Mouse (Mus musculus): ENCODE measurements at regions not wholly inside any gene's neighbourhood (a gene's known extent, or its start where the extent isn't known, plus 50 kb on each side); places are given as distances from the start of the nearest gene placed in this dataset.

DNA sequence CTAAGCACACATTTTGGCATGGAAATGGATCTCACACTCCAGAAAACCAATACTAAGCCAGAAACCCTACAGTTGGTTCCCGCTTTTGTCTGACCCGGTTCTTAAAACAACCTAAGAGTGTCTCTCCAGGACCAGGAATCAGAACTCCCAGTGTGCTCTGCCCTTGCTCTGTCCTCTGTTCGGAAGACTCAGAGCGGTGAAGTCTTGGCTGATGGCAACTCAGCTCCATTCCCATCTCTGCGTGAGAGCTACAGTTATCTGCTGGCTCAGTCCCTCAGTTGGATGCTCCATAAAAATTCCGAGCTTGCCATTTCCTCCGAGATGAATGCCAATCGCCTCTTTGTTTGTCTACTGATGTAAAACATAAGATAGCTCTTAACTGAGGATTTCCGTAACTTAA lies 107.6 kb upstream of the Cops8 start:
- peak in 1 of 2 experiments; percentile 29 for DNase-seq
- 62% methylated on average over 9 of the region's 9 CpGs for WGBS
- Histone ChIP-seq H3K36me3 (ENCODE audit: control insufficient read depth, insufficient read depth, low read length) (no peaks in the 10 kb centered on the region), H3K27me3 (ENCODE audit: control insufficient read depth, insufficient read depth, low read length) (no peaks in the 10 kb centered on the region), H3K9ac (ENCODE audit: low read depth, low read length) (no peak overlapping the region), H3K4me3 (no peak overlapping the region), H3K4me1 (ENCODE audit: control insufficient read depth, insufficient read depth, low read length) (peaks cover 27% of the 10 kb centered on the region), H3K79me2 (replicated peaks; ENCODE audit: control insufficient read depth, insufficient read depth, low read length) (no peaks in the 10 kb centered on the region), H3K27ac (peak overlapping the region; percentile 75)
- TF ChIP-seq EP300 (IDR thresholded peaks at IDR 0.05; ENCODE audit: insufficient read depth, low read depth, low read length) (no peak), CTCF (IDR thresholded peaks at IDR 0.05) (peak; percentile 11; the same call in 1 of the 2 replicates)
- intact Hi-C loops (cut with DNase I): no loop called here

DNA sequence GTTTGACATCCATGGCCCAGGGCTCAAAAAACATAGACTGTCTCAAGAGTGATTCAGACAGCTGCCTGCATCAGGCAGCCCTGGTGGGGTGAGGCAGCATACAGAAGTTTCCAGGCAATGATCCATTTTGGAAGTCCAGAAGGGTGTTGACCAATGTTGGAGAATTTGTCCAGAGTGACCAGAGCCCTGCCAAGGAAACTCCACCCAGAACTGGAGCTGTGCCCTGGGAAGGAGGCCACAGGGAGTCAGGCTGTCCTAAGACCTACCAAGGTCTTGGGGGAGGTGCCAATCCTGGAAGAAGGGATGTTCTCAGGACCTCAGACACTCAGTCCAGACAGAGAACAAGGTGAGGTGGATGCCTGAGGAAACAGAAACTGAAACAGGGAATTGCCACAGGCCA lies 105.2 kb upstream of the Cops8 start:
- H3K4me3 ChIP-seq: no peak overlapping the region
- no peaks in the 10 kb centered on the region for H3K79me2 ChIP-seq (replicated peaks; ENCODE audit: control insufficient read depth, insufficient read depth, low read length)
- no peaks in the 10 kb centered on the region for H3K27me3 ChIP-seq (ENCODE audit: control insufficient read depth, insufficient read depth, low read length)
- no peaks in the 10 kb centered on the region for H3K36me3 ChIP-seq (ENCODE audit: control insufficient read depth, insufficient read depth, low read length)
- H3K4me1 ChIP-seq (ENCODE audit: control insufficient read depth, insufficient read depth, low read length): peaks cover 20% of the 10 kb centered on the region
- DNase-seq: peak; percentile 88 to 92
- H3K9ac ChIP-seq (ENCODE audit: low read depth, low read length): no peak overlapping the region
- peak overlapping the region; percentile 75 for H3K27ac ChIP-seq
- TF ChIP-seq POLR2A (IDR thresholded peaks at IDR 0.05; ENCODE audit: insufficient read depth, low read depth, low read length) (peak; percentile 35; the same call in 1 of the 2 replicates), CTCF (IDR thresholded peaks at IDR 0.05) (peak; percentile 13; the same call in 1 of the 2 replicates), EP300 (IDR thresholded peaks at IDR 0.05; ENCODE audit: insufficient read depth, low read depth, low read length) (peak; percentile 87)
- intact Hi-C loops (cut with DNase I): no loop called here

DNA sequence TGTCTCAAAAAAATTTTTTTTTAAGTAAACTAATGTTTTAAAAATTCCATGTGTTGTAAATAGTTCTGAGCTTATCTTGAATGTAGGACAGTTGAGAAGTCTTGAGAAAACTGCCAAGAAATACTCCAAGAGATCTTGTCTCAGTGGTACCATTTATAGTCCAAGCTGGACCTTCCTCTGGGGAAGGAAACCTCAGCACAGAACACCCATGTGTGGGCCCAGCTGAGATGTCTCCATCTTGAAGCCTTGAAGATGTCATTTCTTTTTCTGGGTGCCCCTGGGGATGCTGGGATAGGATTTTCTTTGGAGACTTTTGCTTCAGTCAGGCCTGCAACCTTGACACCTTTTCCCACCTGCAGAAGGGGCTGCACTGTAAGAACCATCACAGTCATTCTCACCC lies 101.4 kb upstream of the Cops8 start:
- TF ChIP-seq CTCF (IDR thresholded peaks at IDR 0.05): no peak
- TF ChIP-seq POLR2A (IDR thresholded peaks at IDR 0.05; ENCODE audit: insufficient read depth, low read depth, low read length): no peak
- no peak for TF ChIP-seq EP300 (IDR thresholded peaks at IDR 0.05; ENCODE audit: insufficient read depth, low read depth, low read length)
- intact Hi-C loops (cut with DNase I): no loop called here
- no peak overlapping the region for H3K9ac ChIP-seq (ENCODE audit: low read depth, low read length)
- no peak overlapping the region for H3K4me3 ChIP-seq
- no peaks in the 10 kb centered on the region for H3K79me2 ChIP-seq (replicated peaks; ENCODE audit: control insufficient read depth, insufficient read depth, low read length)
- H3K36me3 ChIP-seq (ENCODE audit: control insufficient read depth, insufficient read depth, low read length): no peaks in the 10 kb centered on the region
- no peak overlapping the region; the same call in 1 of the 2 replicates for H3K27ac ChIP-seq
- peaks cover 18% of the 10 kb centered on the region for H3K4me1 ChIP-seq (ENCODE audit: control insufficient read depth, insufficient read depth, low read length)
- no peaks in the 10 kb centered on the region for H3K27me3 ChIP-seq (ENCODE audit: control insufficient read depth, insufficient read depth, low read length)
- DNase-seq: peak in 1 of 2 experiments; percentile 54

DNA sequence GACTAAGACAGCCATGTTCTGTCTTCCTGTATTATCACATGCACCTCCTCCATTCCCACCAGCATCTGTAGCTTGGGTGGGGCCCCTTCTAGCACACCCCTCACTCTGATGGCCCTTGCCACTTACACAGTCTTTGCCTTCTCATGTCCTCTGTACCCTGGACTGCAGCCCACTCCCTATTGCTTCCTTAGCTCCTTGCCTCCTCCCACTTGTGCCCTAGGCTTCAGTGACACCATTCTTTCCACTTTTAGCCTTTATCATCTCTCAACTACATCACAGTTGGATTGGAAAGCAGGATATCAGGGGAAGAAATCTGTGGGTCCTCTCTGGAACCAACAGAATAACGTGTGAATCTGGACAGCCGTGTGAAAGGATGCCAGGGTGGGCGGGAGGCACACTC lies 100.4 kb upstream of the Cops8 start:
- intact Hi-C loops (cut with DNase I): no loop called here
- WGBS: 78% methylated on average over 3 of the region's 3 CpGs
- no peaks in the 10 kb centered on the region for H3K27me3 ChIP-seq (ENCODE audit: control insufficient read depth, insufficient read depth, low read length)
- H3K27ac ChIP-seq: peak overlapping the region; percentile 32
- H3K4me3 ChIP-seq: no peak overlapping the region
- no peaks in the 10 kb centered on the region for H3K79me2 ChIP-seq (replicated peaks; ENCODE audit: control insufficient read depth, insufficient read depth, low read length)
- DNase-seq: no peak
- no peak overlapping the region for H3K9ac ChIP-seq (ENCODE audit: low read depth, low read length)
- TF ChIP-seq POLR2A (IDR thresholded peaks at IDR 0.05; ENCODE audit: insufficient read depth, low read depth, low read length) (no peak), EP300 (IDR thresholded peaks at IDR 0.05; ENCODE audit: insufficient read depth, low read depth, low read length) (no peak), CTCF (IDR thresholded peaks at IDR 0.05) (no peak)
- no peaks in the 10 kb centered on the region for H3K36me3 ChIP-seq (ENCODE audit: control insufficient read depth, insufficient read depth, low read length)
- peaks cover 13% of the 10 kb centered on the region for H3K4me1 ChIP-seq (ENCODE audit: control insufficient read depth, insufficient read depth, low read length)

DNA sequence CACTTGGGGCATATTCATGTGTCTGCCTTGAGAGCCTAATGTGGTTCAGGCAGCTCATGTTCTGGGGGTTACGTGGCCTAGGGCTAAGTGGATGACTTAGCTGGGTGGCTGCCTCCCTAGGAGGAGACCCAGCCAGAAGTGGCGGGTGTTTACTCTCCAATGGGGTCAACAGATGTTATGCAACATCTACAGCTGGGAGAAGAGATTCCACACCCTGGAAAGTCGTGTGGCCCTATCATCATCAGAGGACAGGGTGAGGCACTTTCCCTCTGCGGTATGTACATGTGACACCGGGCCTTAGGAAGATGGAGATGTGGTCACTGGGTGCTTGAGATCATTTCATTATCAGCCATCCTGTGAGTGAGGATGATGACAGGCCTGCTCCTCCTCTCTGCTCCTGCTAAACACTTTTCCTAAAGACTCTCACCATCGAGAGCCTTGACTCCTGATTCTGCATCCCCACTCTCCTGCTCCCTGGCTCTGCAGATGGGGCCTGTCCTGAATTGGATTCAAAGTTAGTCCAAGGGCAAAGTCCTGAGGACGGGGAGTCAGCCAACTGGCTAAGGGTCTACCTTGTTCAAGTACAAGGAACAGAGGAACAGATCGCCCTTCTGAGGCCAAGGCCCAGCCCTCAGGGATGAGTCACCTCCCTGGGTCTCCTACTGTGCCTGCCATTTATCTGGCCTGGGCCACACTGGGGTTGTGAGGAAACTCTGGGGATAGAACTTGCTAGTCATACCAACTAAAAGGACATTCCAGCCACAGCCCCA lies 99.8 kb upstream of the Cops8 start:
- peaks cover 11% of the 10 kb centered on the region for H3K4me1 ChIP-seq (ENCODE audit: control insufficient read depth, insufficient read depth, low read length)
- WGBS: 70% methylated on average over 8 of the region's 8 CpGs
- no peaks in the 10 kb centered on the region for H3K79me2 ChIP-seq (replicated peaks; ENCODE audit: control insufficient read depth, insufficient read depth, low read length)
- no peak overlapping the region for H3K9ac ChIP-seq (ENCODE audit: low read depth, low read length)
- DNase-seq: peak; percentile 60 to 73
- TF ChIP-seq EP300 (IDR thresholded peaks at IDR 0.05; ENCODE audit: insufficient read depth, low read depth, low read length) (peak; percentile 55; the same call in 1 of the 2 replicates), POLR2A (IDR thresholded peaks at IDR 0.05; ENCODE audit: insufficient read depth, low read depth, low read length) (no peak), CTCF (IDR thresholded peaks at IDR 0.05) (no peak)
- H3K4me3 ChIP-seq: no peak overlapping the region
- H3K36me3 ChIP-seq (ENCODE audit: control insufficient read depth, insufficient read depth, low read length): no peaks in the 10 kb centered on the region
- H3K27me3 ChIP-seq (ENCODE audit: control insufficient read depth, insufficient read depth, low read length): no peaks in the 10 kb centered on the region
- H3K27ac ChIP-seq: peak overlapping the region; percentile 32
- intact Hi-C loops (cut with DNase I): no loop called here

DNA sequence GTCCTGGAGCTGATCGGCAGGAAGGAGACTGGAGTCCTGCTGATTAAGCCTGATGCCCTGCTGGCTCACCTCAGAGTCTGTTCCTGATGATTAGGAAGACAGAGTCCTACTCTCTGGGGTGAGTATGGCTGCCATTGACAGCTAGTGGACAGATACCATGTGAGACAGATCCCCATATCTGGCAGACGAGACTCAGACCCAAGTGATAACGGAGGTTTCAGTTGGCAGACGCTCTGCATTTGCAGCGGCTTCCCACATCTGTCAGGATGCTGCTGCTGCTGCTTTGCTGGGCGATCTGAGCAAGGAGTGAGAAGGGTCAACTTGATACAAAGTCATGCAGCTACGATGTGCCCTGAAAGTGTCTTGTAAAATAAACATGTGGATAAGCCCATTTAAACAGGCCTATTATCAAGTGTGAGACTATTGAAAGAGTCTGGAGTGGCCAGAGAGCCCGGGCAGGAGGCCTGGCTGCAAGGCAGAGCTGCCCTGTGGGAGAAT lies 98.1 kb upstream of the Cops8 start:
- peak in 1 of 2 experiments; percentile 38 for DNase-seq
- H3K36me3 ChIP-seq (ENCODE audit: control insufficient read depth, insufficient read depth, low read length): no peaks in the 10 kb centered on the region
- H3K79me2 ChIP-seq (replicated peaks; ENCODE audit: control insufficient read depth, insufficient read depth, low read length): no peaks in the 10 kb centered on the region
- intact Hi-C loops (cut with DNase I): no loop called here
- no peak overlapping the region for H3K9ac ChIP-seq (ENCODE audit: low read depth, low read length)
- H3K4me3 ChIP-seq: no peak overlapping the region
- TF ChIP-seq CTCF (IDR thresholded peaks at IDR 0.05) (no peak), EP300 (IDR thresholded peaks at IDR 0.05; ENCODE audit: insufficient read depth, low read depth, low read length) (no peak), POLR2A (IDR thresholded peaks at IDR 0.05; ENCODE audit: insufficient read depth, low read depth, low read length) (no peak)
- peaks cover 10% of the 10 kb centered on the region for H3K4me1 ChIP-seq (ENCODE audit: control insufficient read depth, insufficient read depth, low read length)
- peak overlapping the region; percentile 32 for H3K27ac ChIP-seq
- 26% methylated on average over 8 of the region's 8 CpGs for WGBS
- no peaks in the 10 kb centered on the region for H3K27me3 ChIP-seq (ENCODE audit: control insufficient read depth, insufficient read depth, low read length)

Measured in heart, adult 2 months (tissue).